Mouse (Mus musculus) left cerebral cortex, adult 18-20 months (tissue): ENCODE measurements at regions not wholly inside any gene's neighbourhood (a gene's known extent, or its start where the extent isn't known, plus 50 kb on each side); places are given as distances from the start of the nearest gene placed in this dataset.

ENCODE experiments used
- DNase-seq, 2 experiments: peaks; one replicate each; pipeline ENCODE4 v3.0.0; 2021 to 2022; ENCODE audit warnings: low spot score in 2 of 2, mixed read lengths in 1 of 2

GRCm38 (mm10) chr3:102316151-102316550, 111.7 kb upstream of the Vangl1 start:
- no peak for DNase-seq

GRCm38 (mm10) chr3:102311482-102312225, 107.2 kb upstream of the Vangl1 start:
- no peak for DNase-seq

GRCm38 (mm10) chr3:102310243-102310642, 105.8 kb upstream of the Vangl1 start:
- DNase-seq = no peak

GRCm38 (mm10) chr3:102309756-102310155, 105.3 kb upstream of the Vangl1 start:
- DNase-seq = peak; percentile 65

- DNase-seq = no peak
These were observed 103.2 kb upstream of the Vangl1 start for GRCm38 (mm10) chr3:102307656-102308055.

GRCm38 (mm10) chr3:102292385-102292784, 87.9 kb upstream of the Vangl1 start:
- no peak for DNase-seq

- DNase-seq = no peak
These were observed 77.5 kb upstream of the Vangl1 start for GRCm38 (mm10) chr3:102281983-102282382.

- DNase-seq = no peak
These were observed 72.3 kb upstream of the Vangl1 start for GRCm38 (mm10) chr3:102276758-102277157.

- no peak for DNase-seq
These were observed 71.8 kb upstream of the Vangl1 start for GRCm38 (mm10) chr3:102276283-102276682.

- no peak for DNase-seq
These were observed 70.9 kb upstream of the Vangl1 start for GRCm38 (mm10) chr3:102275256-102276022.

GRCm38 (mm10) chr3:102270779-102271178, 66.3 kb upstream of the Vangl1 start:
- no peak for DNase-seq

- DNase-seq = no peak
These were observed 65.8 kb upstream of the Vangl1 start for GRCm38 (mm10) chr3:102270257-102270656.

- no peak for DNase-seq
These were observed 61.6 kb upstream of the Vangl1 start for GRCm38 (mm10) chr3:102266136-102266535.

GRCm38 (mm10) chr3:102265146-102265545, 60.7 kb upstream of the Vangl1 start:
- no peak for DNase-seq

GRCm38 (mm10) chr3:102263326-102263725, 58.8 kb upstream of the Vangl1 start:
- no peak for DNase-seq

GRCm38 (mm10) chr3:102262665-102263064, 58.2 kb upstream of the Vangl1 start:
- no peak for DNase-seq

GRCm38 (mm10) chr3:102261517-102261916, 57.0 kb upstream of the Vangl1 start:
- no peak for DNase-seq
